Mouse (Mus musculus) natural killer cell, adult 2 months (primary cell): ENCODE results near the gene Swsap1.
A peak's percentile ranks its signal among the peaks of the same experiment; 100 is the strongest.

Source experiments
- DNase-seq, 2 experiments: peaks; one replicate each; pipeline ENCODE4 v3.0.0; 2022; ENCODE audit warnings: low spot score in 2 of 2

The Swsap1 gene

GRCm38 (mm10) chr9:21936692-21937570 is 18.6 kb upstream of the Swsap1 start, which contains the start of gene Plppr2:
Plppr2 (plus strand) TSS chr9:21937033.
- DNase-seq: peak; percentile 88 to 92

GRCm38 (mm10) chr9:21937711-21938175 is 17.8 kb upstream of the Swsap1 start:
- no peak for DNase-seq

- no peak for DNase-seq
These were observed 17.2 kb upstream of the Swsap1 start for GRCm38 (mm10) chr9:21938234-21938855.

GRCm38 (mm10) chr9:21943046-21943445 is 12.5 kb upstream of the Swsap1 start:
- no peak for DNase-seq

GRCm38 (mm10) chr9:21943638-21944037 is 11.9 kb upstream of the Swsap1 start:
- DNase-seq: no peak

- no peak for DNase-seq
These were observed 11.3 kb upstream of the Swsap1 start for GRCm38 (mm10) chr9:21944267-21944666.

- DNase-seq: no peak
These were observed 7.9 kb upstream of the Swsap1 start for GRCm38 (mm10) chr9:21947540-21948130.

GRCm38 (mm10) chr9:21948146-21948545 is 7.4 kb upstream of the Swsap1 start:
- no peak for DNase-seq

- no peak for DNase-seq
These were observed 6.8 kb upstream of the Swsap1 start for GRCm38 (mm10) chr9:21948790-21949189.

GRCm38 (mm10) chr9:21950322-21950721 is 5.2 kb upstream of the Swsap1 start:
- peak; percentile 53 to 69 for DNase-seq

- peak; percentile 24 to 28 for DNase-seq
These were observed 3.6 kb upstream of the Swsap1 start for GRCm38 (mm10) chr9:21951977-21952376.

- DNase-seq: no peak
These were observed 2.0 kb upstream of the Swsap1 start for GRCm38 (mm10) chr9:21953600-21953999.

GRCm38 (mm10) chr9:21954635-21955034 is 920 bp upstream of the Swsap1 start:
- DNase-seq: no peak

- no peak for DNase-seq
These were observed 358 bp upstream of the Swsap1 start for GRCm38 (mm10) chr9:21955225-21955569.

GRCm38 (mm10) chr9:21958372-21958771 is 2.8 kb downstream of the Swsap1 start:
- DNase-seq: no peak

GRCm38 (mm10) chr9:21959244-21959643 is 3.7 kb downstream of the Swsap1 start:
- DNase-seq: no peak

- DNase-seq: no peak
These were observed 4.6 kb downstream of the Swsap1 start for GRCm38 (mm10) chr9:21960135-21960534.

GRCm38 (mm10) chr9:21960558-21961208 is 5.1 kb downstream of the Swsap1 start:
- DNase-seq: no peak

GRCm38 (mm10) chr9:21961366-21961980 is 5.9 kb downstream of the Swsap1 start:
- no peak for DNase-seq

GRCm38 (mm10) chr9:21962010-21962409 is 6.5 kb downstream of the Swsap1 start:
- DNase-seq: no peak

- DNase-seq: peak; percentile 32 to 44
These were observed 7.0 kb downstream of the Swsap1 start for GRCm38 (mm10) chr9:21962416-21963059.
